Mouse (Mus musculus) ES-Bruce4 (cell line): ENCODE data around the gene Plekhm1.

ENCODE experiments used
- CTCF ChIP-seq: IDR thresholded peaks from one replicate; pipeline ENCODE4 v1.8.1; 2011; ENCODE audit warnings: low read depth, low read length
- EP300 ChIP-seq: IDR thresholded peaks from 2 replicates; pipeline ENCODE4 v1.6.1; 2011; ENCODE audit warnings: low read depth, low read length; ENCODE audit not compliant: insufficient read depth
- POLR2A ChIP-seq: IDR thresholded peaks from one replicate; pipeline ENCODE4 v1.8.1; 2011; ENCODE audit warnings: low read length; ENCODE audit not compliant: insufficient read depth

DNA sequence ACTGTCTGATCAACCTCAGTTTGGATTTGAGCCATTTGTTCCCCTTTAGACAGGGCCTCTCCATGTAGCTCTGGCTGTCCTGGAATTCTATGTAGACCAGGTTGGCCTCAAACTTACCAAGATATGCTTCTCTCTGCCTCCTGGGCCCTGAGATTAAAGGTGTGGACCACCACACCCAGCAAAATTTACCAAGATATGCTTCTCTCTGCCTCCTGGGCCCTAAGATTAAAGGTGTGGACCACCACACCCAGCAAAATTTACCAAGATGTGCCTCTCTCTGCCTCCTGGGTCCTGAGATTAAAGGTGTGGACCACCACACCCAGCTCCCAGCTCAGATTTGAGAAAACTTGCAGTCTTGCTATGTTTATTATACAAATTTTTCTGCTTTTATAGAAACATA is 7.9 kb downstream of the Plekhm1 start:
- TF ChIP-seq EP300 (no peak), CTCF (no peak), POLR2A (no peak)
